Mouse (Mus musculus) C2C12 (cell line): ENCODE data around the gene Trmt10a.

ENCODE experiments used
- CEBPB ChIP-seq: IDR thresholded peaks from one replicate; pipeline ENCODE4 v1.6.1; 2011; ENCODE audit warnings: low read depth, mild to moderate bottlenecking, control low read depth, moderate library complexity
- CTCF ChIP-seq: IDR thresholded peaks from one replicate; pipeline ENCODE4 v1.5.1; 2011; ENCODE audit not compliant: control insufficient read depth, insufficient read depth, insufficient read length
- MAX ChIP-seq: IDR thresholded peaks from one replicate; pipeline ENCODE4 v1.6.1; 2011; ENCODE audit warnings: mild to moderate bottlenecking, control low read depth
- USF1 ChIP-seq: IDR thresholded peaks from one replicate; pipeline ENCODE4 v1.6.1; 2011; ENCODE audit warnings: low read depth, mild to moderate bottlenecking, control low read depth, moderate library complexity

- TF ChIP-seq MAX (no peak), CTCF (no peak), CEBPB (no peak), USF1 (no peak)
Measured at GRCm38 (mm10) chr3:138197556-138197955, 54.3 kb downstream of the Trmt10a start.
